Mouse (Mus musculus): Measurements from ENCODE around the gene Thy1.

DNA sequence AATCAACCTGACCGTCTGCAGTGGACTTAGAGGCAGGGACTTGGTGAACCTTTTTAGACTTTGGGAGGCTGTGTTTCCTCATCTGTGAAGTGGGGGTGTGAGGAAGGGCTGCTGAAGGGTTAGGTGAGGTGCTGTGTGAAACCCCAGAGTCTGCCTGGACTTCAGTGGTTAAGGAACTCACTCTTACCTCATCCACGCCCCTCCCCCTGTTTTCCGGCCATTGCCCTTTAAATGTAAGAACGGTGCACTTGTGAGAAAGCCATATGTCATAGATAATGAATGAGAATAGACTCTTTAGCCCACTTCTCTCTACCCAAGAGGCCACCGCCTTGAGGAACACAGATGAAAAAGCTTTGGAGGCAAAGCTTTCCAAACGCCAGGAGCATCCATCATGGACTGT, 29.4 kb upstream of the Thy1 start:
- TF ChIP-seq CTCF (IDR thresholded peaks at IDR 0.05; ENCODE audit: control insufficient read depth, insufficient read depth, insufficient read length) (no peak), CEBPB (IDR thresholded peaks at IDR 0.05; ENCODE audit: low read depth) (no peak)
